Mouse (Mus musculus) ES-Bruce4 (cell line): ENCODE data around the gene Troap. TPM values are rescaled to one million over a fixed set of nuclear protein-coding genes. Genes with fewer than 3 reads are reported as not detected.

ENCODE experiments used
- H3K27ac ChIP-seq: 2 replicates; pipeline ENCODE4 v1.5.1; 2012; ENCODE audit warnings: low read length, inconsistent platforms; ENCODE audit not compliant: insufficient read depth
- H3K27me3 ChIP-seq: 2 replicates; pipeline ENCODE4 v1.6.1; 2012; ENCODE audit warnings: mild to moderate bottlenecking, low read length, inconsistent platforms; ENCODE audit not compliant: control insufficient read depth, poor library complexity, insufficient read depth, severe bottlenecking
- H3K36me3 ChIP-seq: 2 replicates; pipeline ENCODE4 v1.6.1; 2012; ENCODE audit warnings: inconsistent platforms, mild to moderate bottlenecking, low read length, moderate library complexity; ENCODE audit not compliant: control insufficient read depth, poor library complexity, insufficient read depth, severe bottlenecking
- H3K4me1 ChIP-seq: one replicate; pipeline ENCODE4 v1.8.1; 2011; ENCODE audit warnings: low read length; ENCODE audit not compliant: control insufficient read depth, insufficient read depth
- H3K4me3 ChIP-seq: 2 replicates; pipeline ENCODE4 v1.5.1; 2011; ENCODE audit warnings: low read depth, mild to moderate bottlenecking, low read length
- H3K9ac ChIP-seq: 2 replicates; pipeline ENCODE4 v1.6.1; 2012; ENCODE audit warnings: low read depth, mild to moderate bottlenecking, inconsistent platforms; ENCODE audit not compliant: poor library complexity, severe bottlenecking
- H3K9me3 ChIP-seq: replicated peaks from 2 replicates; pipeline ENCODE4 v1.6.1; 2012; ENCODE audit warnings: mild to moderate bottlenecking, low read length, inconsistent platforms; ENCODE audit not compliant: control insufficient read depth, poor library complexity, insufficient read depth, severe bottlenecking
- EP300 ChIP-seq: IDR thresholded peaks from 2 replicates; pipeline ENCODE4 v1.6.1; 2011; ENCODE audit warnings: low read depth, low read length; ENCODE audit not compliant: insufficient read depth
- POLR2A ChIP-seq: IDR thresholded peaks from one replicate; pipeline ENCODE4 v1.8.1; 2011; ENCODE audit warnings: low read length; ENCODE audit not compliant: insufficient read depth
- polyA plus RNA-seq: library from polyadenylated mRNA; stranded (reverse); fragments of >200 nt; gene quantifications from 2 replicates; pipeline ENCODE4 v1.2.4, GENCODE M21; 2011; ENCODE audit warnings: low read depth; ENCODE audit not compliant: missing spikeins, insufficient read depth, insufficient read length

The Troap gene
- polyA plus RNA-seq, 1 experiment = 43.3 TPM

- peak; percentile 51; the same call in 1 of the 2 replicates for TF ChIP-seq EP300
- no peak for TF ChIP-seq POLR2A
- no peaks in the 10 kb centered on the region for H3K27me3 ChIP-seq
- H3K9me3 ChIP-seq = no peaks in the 10 kb centered on the region
- H3K4me1 ChIP-seq = peaks cover 3% of the 10 kb centered on the region
- H3K9ac ChIP-seq = no peak overlapping the region
- H3K36me3 ChIP-seq = no peaks in the 10 kb centered on the region
- 0 out of 2 replicates have a peak overlapping the region, but pooled peaks have one; percentile 20 for H3K4me3 ChIP-seq
- no peak overlapping the region for H3K27ac ChIP-seq
Measured at GRCm38 (mm10) chr15:99129956-99130910, 55.9 kb downstream of the Troap start.

Other genes with a start within 250 kb of the Troap start
- 51.0 and 61.0 TPM in 2 replicates for gene Prkag1, start 243.1 kb upstream of the Troap start, polyA plus RNA-seq
- gene Kmt2d, start 203.4 kb upstream of the Troap start, polyA plus RNA-seq = 51.9 and 62.2 TPM in 2 replicates
- 40.3 and 41.9 TPM in 2 replicates for gene Rhebl1, start 180.0 kb upstream of the Troap start, polyA plus RNA-seq
- gene Dhh, start 176.0 kb upstream of the Troap start, polyA plus RNA-seq = 0.40 and 0.78 TPM in 2 replicates
- 30.9 and 33.4 TPM in 2 replicates for gene Lmbr1l, start 156.3 kb upstream of the Troap start, polyA plus RNA-seq
- 3,464 and 4,107 TPM in 2 replicates for gene Tuba1b, start 140.0 kb upstream of the Troap start, polyA plus RNA-seq
- not detected in 2 replicates for gene Gm49450, start 121.0 kb upstream of the Troap start, polyA plus RNA-seq
- 700 and 767 TPM in 2 replicates for gene Tuba1a, start 120.9 kb upstream of the Troap start, polyA plus RNA-seq
- gene Tuba1c, start 44.7 kb upstream of the Troap start, polyA plus RNA-seq = 407 and 426 TPM in 2 replicates
- gene Prph, start 19.4 kb upstream of the Troap start, polyA plus RNA-seq = 8.0 and 11.5 TPM in 2 replicates
- 0.96 TPM in 1 of 2 replicates, not detected in the other for gene C1ql4, start 13.2 kb downstream of the Troap start, polyA plus RNA-seq
- 5.0 and 5.4 TPM in 2 replicates for gene Dnajc22, start 18.6 kb downstream of the Troap start, polyA plus RNA-seq
- gene Spats2, start 51.3 kb downstream of the Troap start, polyA plus RNA-seq = 60.7 and 65.1 TPM in 2 replicates
- gene Kcnh3, start 150.3 kb downstream of the Troap start, polyA plus RNA-seq = 0.99 and 1.3 TPM in 2 replicates
- 76.2 and 84.9 TPM in 2 replicates for gene Mcrs1, start 177.4 kb downstream of the Troap start, polyA plus RNA-seq
- 42.8 and 51.2 TPM in 2 replicates for gene Prpf40b, start 220.5 kb downstream of the Troap start, polyA plus RNA-seq
- gene Fam186b, start 221.3 kb downstream of the Troap start, polyA plus RNA-seq = not detected in 2 replicates